Mouse (Mus musculus): Measurements from ENCODE around the gene Nudt3. TPM values are rescaled to one million over a fixed set of nuclear protein-coding genes. Genes with fewer than 3 reads are reported as not detected.
A peak's percentile ranks its signal among the peaks of the same experiment; 100 is the strongest.

Gene Nudt3
- polyA plus RNA-seq, 1 experiment from 2014 or later = 20.5 TPM

DNA sequence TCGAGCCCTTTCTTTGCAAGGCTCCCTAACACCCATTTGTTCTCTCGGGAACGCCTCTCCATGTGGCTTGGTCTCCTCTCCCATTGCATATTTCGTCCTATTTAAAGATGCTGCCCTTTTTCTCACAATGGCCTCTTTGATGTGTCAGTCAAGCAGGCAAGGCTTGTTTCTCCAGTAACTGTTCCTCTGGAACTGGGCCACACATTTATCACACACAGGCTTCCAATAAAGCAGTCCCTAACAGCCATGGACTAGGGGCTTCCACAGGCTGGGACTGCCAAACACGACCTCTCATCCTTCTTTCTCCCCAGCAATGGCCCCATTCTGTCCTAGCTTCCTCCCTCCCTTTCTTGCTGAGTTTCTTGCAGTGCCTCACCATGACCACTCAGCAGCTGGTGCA is 3.4 kb upstream of the Nudt3 start:
- Histone ChIP-seq H3K36me3 (ENCODE audit: control insufficient read depth, insufficient read depth) (peaks cover 17% of the 10 kb centered on the region), H3K27ac (ENCODE audit: low read length) (no peak overlapping the region), H3K9ac (ENCODE audit: low read depth, low read length) (no peak overlapping the region), H3K4me3 (ENCODE audit: low read depth, low read length) (no peak overlapping the region), H3K4me1 (ENCODE audit: control insufficient read depth, low read depth, low read length) (peaks cover 24% of the 10 kb centered on the region), H3K27me3 (ENCODE audit: control insufficient read depth, insufficient read depth, low read depth, low read length) (no peaks in the 10 kb centered on the region), H3K9me3 (replicated peaks; ENCODE audit: control insufficient read depth, low read length) (no peaks in the 10 kb centered on the region), H3K4me2 (ENCODE audit: low read depth, low read length) (no peak overlapping the region)
- ATAC-seq (ENCODE audit: low read depth) = no peak
- 56% methylated on average over 5 of the region's 5 CpGs for WGBS (ENCODE audit: insufficient replicate concordance)

GRCm38 (mm10) chr17:27625455-27626251 is 2.4 kb upstream of the Nudt3 start:
- WGBS (ENCODE audit: insufficient replicate concordance) = 47% methylated on average over 7 of the region's 7 CpGs
- Histone ChIP-seq H3K36me3 (ENCODE audit: control insufficient read depth, insufficient read depth) (peaks cover 7% of the 10 kb centered on the region), H3K9me3 (replicated peaks; ENCODE audit: control insufficient read depth, low read length) (no peaks in the 10 kb centered on the region), H3K4me1 (ENCODE audit: control insufficient read depth, low read depth, low read length) (peaks cover 32% of the 10 kb centered on the region), H3K4me3 (ENCODE audit: low read depth, low read length) (no peak overlapping the region), H3K27me3 (ENCODE audit: control insufficient read depth, insufficient read depth, low read depth, low read length) (no peaks in the 10 kb centered on the region), H3K4me2 (ENCODE audit: low read depth, low read length) (no peak overlapping the region), H3K27ac (ENCODE audit: low read length) (no peak overlapping the region), H3K9ac (ENCODE audit: low read depth, low read length) (no peak overlapping the region)
- ATAC-seq (ENCODE audit: low read depth) = no peak

DNA sequence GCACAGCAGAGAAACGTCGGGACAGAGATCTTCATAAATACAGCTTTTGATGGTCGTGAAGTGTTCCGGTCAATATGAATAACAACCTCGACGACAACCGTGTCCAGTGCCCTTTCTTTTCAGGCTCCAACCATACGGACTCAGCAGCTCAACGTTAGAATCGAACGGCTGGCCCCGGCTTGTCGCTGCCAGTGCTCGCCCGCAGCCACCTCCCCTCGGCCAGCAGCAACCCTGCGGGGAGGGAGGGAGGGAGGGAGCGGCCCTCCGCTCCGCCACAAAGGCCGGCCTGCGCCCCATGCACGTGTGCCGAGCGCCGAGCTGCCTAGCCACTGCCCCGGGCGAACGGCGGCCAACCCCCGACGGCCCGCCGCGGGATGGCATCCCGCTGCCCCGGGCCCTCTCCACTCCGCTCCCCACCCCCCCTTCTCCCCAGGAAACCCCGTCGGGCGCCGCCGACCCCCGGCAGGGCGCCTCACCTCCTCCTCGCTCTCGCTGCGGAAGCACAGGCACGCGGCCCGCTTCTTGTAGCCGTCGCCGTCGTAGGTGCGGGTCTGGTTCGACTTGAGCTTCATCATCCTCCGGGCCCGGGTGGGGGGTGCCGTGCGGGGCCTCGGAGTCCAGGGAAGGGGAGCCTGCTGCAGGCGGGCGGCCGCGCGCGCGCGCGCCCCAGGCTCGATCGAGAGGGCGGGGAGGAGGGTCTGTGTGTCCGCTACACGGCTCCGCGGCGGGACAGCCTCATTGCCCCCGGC is 510 bp downstream of the Nudt3 start:
- Histone ChIP-seq H3K36me3 (ENCODE audit: control insufficient read depth, insufficient read depth) (no peaks in the 10 kb centered on the region), H3K4me1 (ENCODE audit: control insufficient read depth, low read depth, low read length) (peaks cover 33% of the 10 kb centered on the region), H3K9me3 (replicated peaks; ENCODE audit: control insufficient read depth, low read length) (no peaks in the 10 kb centered on the region; the same call in 1 of the 2 replicates), H3K9ac (ENCODE audit: low read depth, low read length) (peak overlapping the region; percentile 86), H3K27ac (ENCODE audit: low read length) (peak overlapping the region; percentile 90), H3K4me3 (ENCODE audit: low read depth, low read length) (peak overlapping the region; percentile 87), H3K27me3 (ENCODE audit: control insufficient read depth, insufficient read depth, low read depth, low read length) (no peaks in the 10 kb centered on the region), H3K4me2 (ENCODE audit: low read depth, low read length) (peak overlapping the region; percentile 91)
- ATAC-seq (ENCODE audit: low read depth) = peak; percentile 71
- WGBS (ENCODE audit: insufficient replicate concordance) = 0% methylated on average over 58 of the region's 80 CpGs

GRCm38 (mm10) chr17:27621705-27622531 is 1.4 kb downstream of the Nudt3 start:
- no peak for ATAC-seq (ENCODE audit: low read depth)
- Histone ChIP-seq H3K27me3 (ENCODE audit: control insufficient read depth, insufficient read depth, low read depth, low read length) (no peaks in the 10 kb centered on the region), H3K9ac (ENCODE audit: low read depth, low read length) (peak overlapping the region; percentile 86), H3K9me3 (replicated peaks; ENCODE audit: control insufficient read depth, low read length) (peaks cover 3% of the 10 kb centered on the region; the same call in 1 of the 2 replicates), H3K36me3 (ENCODE audit: control insufficient read depth, insufficient read depth) (no peaks in the 10 kb centered on the region), H3K4me3 (ENCODE audit: low read depth, low read length) (peak overlapping the region; percentile 87), H3K4me2 (ENCODE audit: low read depth, low read length) (peak overlapping the region; percentile 91), H3K27ac (ENCODE audit: low read length) (peak overlapping the region; percentile 31), H3K4me1 (ENCODE audit: control insufficient read depth, low read depth, low read length) (peaks cover 33% of the 10 kb centered on the region)
- WGBS (ENCODE audit: insufficient replicate concordance) = 2% methylated on average over 23 of the region's 23 CpGs

DNA sequence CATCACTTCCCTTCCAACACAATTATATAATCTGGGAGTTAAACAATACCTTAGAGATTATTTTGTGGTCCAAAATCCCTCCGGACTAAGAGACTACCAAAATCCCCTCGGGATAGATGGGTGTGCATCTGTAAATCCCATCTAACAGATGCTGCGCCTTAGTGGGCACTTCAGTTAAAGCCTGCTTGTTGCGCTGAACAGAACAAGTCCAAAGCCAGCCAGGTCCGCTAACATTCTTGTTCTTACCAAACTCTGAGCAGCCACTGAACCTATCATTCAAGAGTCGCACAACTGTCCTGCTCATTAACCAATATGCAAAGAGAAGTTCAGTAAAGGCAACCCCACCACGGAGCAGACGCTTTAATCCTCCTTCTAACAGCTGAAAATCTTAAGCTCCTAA is 2.1 kb downstream of the Nudt3 start:
- no peak for ATAC-seq (ENCODE audit: low read depth)

GRCm38 (mm10) chr17:27615388-27615787 is 7.9 kb downstream of the Nudt3 start:
- peaks cover 3% of the 10 kb centered on the region; the same call in 1 of the 2 replicates for H3K9me3 ChIP-seq (replicated peaks; ENCODE audit: control insufficient read depth, low read length)
- H3K4me3 ChIP-seq (ENCODE audit: low read depth, low read length) = no peak overlapping the region
- H3K4me2 ChIP-seq (ENCODE audit: low read depth, low read length) = no peak overlapping the region
- H3K27me3 ChIP-seq (ENCODE audit: control insufficient read depth, insufficient read depth, low read depth, low read length) = no peaks in the 10 kb centered on the region
- H3K36me3 ChIP-seq (ENCODE audit: control insufficient read depth, insufficient read depth) = no peaks in the 10 kb centered on the region
- H3K27ac ChIP-seq (ENCODE audit: low read length) = no peak overlapping the region
- H3K9ac ChIP-seq (ENCODE audit: low read depth, low read length) = no peak overlapping the region
- peaks cover 20% of the 10 kb centered on the region for H3K4me1 ChIP-seq (ENCODE audit: control insufficient read depth, low read depth, low read length)
- no peak for ATAC-seq (ENCODE audit: low read depth)
- 53% methylated on average over 7 of the region's 7 CpGs for WGBS (ENCODE audit: insufficient replicate concordance)

More for the DNA sequence above, 2.1 kb downstream of the Nudt3 start:
- 48% methylated on average over 8 of the region's 8 CpGs for WGBS (ENCODE audit: insufficient replicate concordance)
- Histone ChIP-seq H3K9ac (ENCODE audit: low read depth, low read length) (peak overlapping the region; percentile 21; the same call in 1 of the 2 replicates), H3K9me3 (replicated peaks; ENCODE audit: control insufficient read depth, low read length) (peaks cover 3% of the 10 kb centered on the region; the same call in 1 of the 2 replicates), H3K27ac (ENCODE audit: low read length) (0 out of 2 replicates have a peak overlapping the region, but pooled peaks have one; percentile 18), H3K27me3 (ENCODE audit: control insufficient read depth, insufficient read depth, low read depth, low read length) (no peaks in the 10 kb centered on the region), H3K4me2 (ENCODE audit: low read depth, low read length) (peak overlapping the region; percentile 91), H3K4me1 (ENCODE audit: control insufficient read depth, low read depth, low read length) (peaks cover 33% of the 10 kb centered on the region), H3K4me3 (ENCODE audit: low read depth, low read length) (peak overlapping the region; percentile 87), H3K36me3 (ENCODE audit: control insufficient read depth, insufficient read depth) (no peaks in the 10 kb centered on the region)

- WGBS (ENCODE audit: insufficient replicate concordance) = 71% methylated on average over 4 of the region's 4 CpGs
- Histone ChIP-seq H3K4me2 (ENCODE audit: low read depth, low read length) (no peak overlapping the region), H3K4me1 (ENCODE audit: control insufficient read depth, low read depth, low read length) (peaks cover 25% of the 10 kb centered on the region)
These were observed 10.3 kb downstream of the Nudt3 start for GRCm38 (mm10) chr17:27613016-27613415.

GRCm38 (mm10) chr17:27611994-27612393 is 11.3 kb downstream of the Nudt3 start:
- Histone ChIP-seq H3K9ac (ENCODE audit: low read depth, low read length) (no peak overlapping the region), H3K27ac (ENCODE audit: low read length) (no peak overlapping the region), H3K36me3 (ENCODE audit: control insufficient read depth, insufficient read depth) (no peaks in the 10 kb centered on the region), H3K27me3 (ENCODE audit: control insufficient read depth, insufficient read depth, low read depth, low read length) (no peaks in the 10 kb centered on the region), H3K4me3 (ENCODE audit: low read depth, low read length) (no peak overlapping the region), H3K4me2 (ENCODE audit: low read depth, low read length) (no peak overlapping the region), H3K9me3 (replicated peaks; ENCODE audit: control insufficient read depth, low read length) (no peaks in the 10 kb centered on the region), H3K4me1 (ENCODE audit: control insufficient read depth, low read depth, low read length) (peaks cover 25% of the 10 kb centered on the region)
- 57% methylated on average over 5 of the region's 5 CpGs for WGBS (ENCODE audit: insufficient replicate concordance)
- no peak for ATAC-seq (ENCODE audit: low read depth)

More at GRCm38 (mm10) chr17:27613016-27613415, 10.3 kb downstream of the Nudt3 start:
- H3K9me3 ChIP-seq (replicated peaks; ENCODE audit: control insufficient read depth, low read length) = peaks cover 3% of the 10 kb centered on the region; the same call in 1 of the 2 replicates
- no peak overlapping the region for H3K9ac ChIP-seq (ENCODE audit: low read depth, low read length)
- H3K4me3 ChIP-seq (ENCODE audit: low read depth, low read length) = no peak overlapping the region
- H3K36me3 ChIP-seq (ENCODE audit: control insufficient read depth, insufficient read depth) = no peaks in the 10 kb centered on the region
- no peak for ATAC-seq (ENCODE audit: low read depth)
- no peaks in the 10 kb centered on the region for H3K27me3 ChIP-seq (ENCODE audit: control insufficient read depth, insufficient read depth, low read depth, low read length)
- no peak overlapping the region for H3K27ac ChIP-seq (ENCODE audit: low read length)
